Mouse (Mus musculus): ENCODE data around the gene Kremen1. TPM values are rescaled to one million over a fixed set of nuclear protein-coding genes. Genes with fewer than 3 reads are reported as not detected.

The Kremen1 gene
- polyA plus RNA-seq, 1 experiment: 2.1 TPM

DNA sequence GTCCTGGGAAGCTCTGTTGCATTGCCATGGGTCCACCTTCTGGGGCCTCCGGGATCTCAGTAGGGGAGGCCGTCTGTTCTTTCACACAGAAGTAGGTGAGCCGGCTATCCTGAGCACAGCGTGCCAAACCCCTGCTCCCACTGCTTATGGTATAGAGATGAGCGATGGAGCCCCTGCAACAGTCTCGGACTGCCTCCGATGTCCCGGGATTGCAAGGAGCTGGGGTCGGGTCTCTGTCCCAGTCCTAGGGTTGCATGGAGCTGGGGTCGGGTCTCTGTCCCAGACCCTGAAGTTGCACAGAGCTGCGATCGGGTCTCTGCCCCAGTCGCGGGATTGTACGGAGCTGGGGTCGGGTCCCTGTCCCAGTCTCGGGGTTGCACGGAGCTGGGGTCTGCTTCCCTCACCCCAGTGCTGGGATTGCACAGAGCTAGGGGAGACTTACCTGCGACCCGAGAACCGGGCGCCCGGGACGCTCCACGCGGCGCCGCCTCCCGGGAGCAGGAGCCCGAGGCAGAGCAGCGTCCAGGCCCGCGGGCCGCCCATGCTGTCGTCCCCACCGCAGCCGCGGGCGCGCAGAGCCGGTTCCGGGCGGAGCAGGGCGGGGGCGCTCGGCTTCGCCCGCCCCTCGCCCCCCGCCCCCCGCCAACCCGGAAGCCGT is 109.5 kb downstream of the Kremen1 start, which contains the start of gene Emid1:
Gene Emid1, minus strand, starts transcription at position 578 of the 658 bp plus-strand sequence.
- peaks cover 5% of the 10 kb centered on the region; the same call in 1 of the 2 replicates for H3K4me1 ChIP-seq (ENCODE audit: control insufficient read depth, insufficient read depth, low read length)
- H3K27ac ChIP-seq (ENCODE audit: control insufficient read depth, insufficient read depth, low read depth, low read length, poor library complexity): peak within 1 kb of the TSS; percentile 26; the same call in 1 of the 2 replicates
- WGBS: under 1% methylated on average over 53 of the region's 53 CpGs
- TF ChIP-seq POLR2A (IDR thresholded peaks at IDR 0.05; ENCODE audit: borderline replicate concordance, control insufficient read depth, low read depth, low read length) (peak; percentile 14; the same call in 1 of the 2 replicates), CTCF (IDR thresholded peaks at IDR 0.05; ENCODE audit: control insufficient read depth, insufficient read depth, low read length) (no peak)
- peak within 1 kb of the TSS; percentile 60 for H3K4me3 ChIP-seq (replicated peaks; ENCODE audit: control insufficient read depth, low read depth, low read length)

GRCm38 (mm10) chr11:5151247-5151630 is 110.1 kb downstream of the Kremen1 start:
- peaks cover 5% of the 10 kb centered on the region; the same call in 1 of the 2 replicates for H3K4me1 ChIP-seq (ENCODE audit: control insufficient read depth, insufficient read depth, low read length)
- H3K4me3 ChIP-seq (replicated peaks; ENCODE audit: control insufficient read depth, low read depth, low read length): no peak overlapping the region
- WGBS: 23% methylated on average over 4 of the region's 4 CpGs
- peak overlapping the region; percentile 26; the same call in 1 of the 2 replicates for H3K27ac ChIP-seq (ENCODE audit: control insufficient read depth, insufficient read depth, low read depth, low read length, poor library complexity)
- TF ChIP-seq CTCF (IDR thresholded peaks at IDR 0.05; ENCODE audit: control insufficient read depth, insufficient read depth, low read length) (no peak), POLR2A (IDR thresholded peaks at IDR 0.05; ENCODE audit: borderline replicate concordance, control insufficient read depth, low read depth, low read length) (no peak)

DNA sequence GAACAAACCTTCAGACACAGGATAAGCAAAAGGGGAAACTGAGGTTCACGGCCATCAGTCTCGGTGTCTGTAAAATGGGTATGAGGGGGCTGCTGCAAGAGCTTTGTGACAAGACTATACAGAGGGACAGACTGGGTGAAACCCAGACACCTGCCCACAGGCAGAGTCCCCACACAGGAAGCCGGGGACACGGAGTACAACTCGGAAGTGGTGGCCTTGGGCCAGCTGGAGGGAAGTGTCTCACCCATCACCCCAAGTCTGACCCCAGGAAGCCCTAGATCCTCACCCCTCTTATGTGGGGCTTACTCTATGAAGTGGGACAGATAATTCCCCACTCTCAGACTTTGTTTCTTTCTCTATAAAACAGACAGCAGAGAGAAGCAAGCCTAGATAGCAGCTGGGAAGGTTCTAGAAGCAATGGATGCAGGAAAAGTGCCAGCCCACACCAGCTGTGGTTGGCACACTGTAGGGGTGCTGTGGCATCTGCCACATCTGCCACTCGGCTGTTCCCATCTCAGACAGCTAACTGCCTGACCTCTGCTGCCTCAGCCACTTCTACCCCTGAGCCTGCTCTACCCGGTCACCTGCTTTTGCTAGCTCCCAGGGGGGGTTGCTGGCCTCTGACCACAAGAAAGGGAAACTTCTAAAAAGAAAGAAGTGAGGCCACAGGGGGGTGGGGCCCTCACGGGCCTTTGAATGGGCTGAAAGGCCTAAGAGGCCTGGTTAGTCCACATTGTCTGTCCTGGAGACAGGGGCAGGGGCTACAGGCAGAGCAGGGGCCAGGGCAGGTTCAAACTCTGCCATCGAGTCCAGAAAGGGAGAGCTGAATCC is 110.7 kb downstream of the Kremen1 start:
- Histone ChIP-seq H3K27ac (ENCODE audit: control insufficient read depth, insufficient read depth, low read depth, low read length, poor library complexity) (peak overlapping the region; percentile 43), H3K4me1 (ENCODE audit: control insufficient read depth, insufficient read depth, low read length) (peaks cover 5% of the 10 kb centered on the region; the same call in 1 of the 2 replicates), H3K4me3 (replicated peaks; ENCODE audit: control insufficient read depth, low read depth, low read length) (no peak overlapping the region)
- TF ChIP-seq POLR2A (IDR thresholded peaks at IDR 0.05; ENCODE audit: borderline replicate concordance, control insufficient read depth, low read depth, low read length) (no peak), CTCF (IDR thresholded peaks at IDR 0.05; ENCODE audit: control insufficient read depth, insufficient read depth, low read length) (no peak)
- 20% methylated on average over 9 of the region's 9 CpGs for WGBS

DNA sequence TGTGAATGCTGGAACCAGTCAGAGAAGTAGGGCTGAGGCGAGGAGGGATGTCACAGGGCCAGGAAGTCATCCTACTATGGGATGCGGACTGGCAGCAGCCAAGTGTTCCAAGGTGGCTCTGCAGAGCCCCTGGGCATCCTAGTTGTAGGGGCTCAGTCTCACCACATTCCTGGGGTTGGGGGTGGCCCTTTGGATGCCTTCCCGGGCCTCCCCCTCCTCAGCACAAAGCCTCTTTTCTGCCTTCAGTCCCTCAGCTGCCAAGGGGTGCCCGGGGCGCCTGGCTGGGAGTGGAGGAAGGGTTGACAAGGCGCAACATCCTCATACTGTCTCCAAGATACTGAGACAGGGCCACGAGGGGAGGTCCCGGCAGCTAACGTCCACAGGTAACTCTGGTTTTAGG is 111.4 kb downstream of the Kremen1 start:
- Histone ChIP-seq H3K4me1 (ENCODE audit: control insufficient read depth, insufficient read depth, low read length) (peaks cover 5% of the 10 kb centered on the region; the same call in 1 of the 2 replicates), H3K27ac (ENCODE audit: control insufficient read depth, insufficient read depth, low read depth, low read length, poor library complexity) (peak overlapping the region; percentile 43), H3K4me3 (replicated peaks; ENCODE audit: control insufficient read depth, low read depth, low read length) (no peak overlapping the region)
- 46% methylated on average over 9 of the region's 9 CpGs for WGBS
- no peak for TF ChIP-seq POLR2A (IDR thresholded peaks at IDR 0.05; ENCODE audit: borderline replicate concordance, control insufficient read depth, low read depth, low read length)
- TF ChIP-seq CTCF (IDR thresholded peaks at IDR 0.05; ENCODE audit: control insufficient read depth, insufficient read depth, low read length): no peak

DNA sequence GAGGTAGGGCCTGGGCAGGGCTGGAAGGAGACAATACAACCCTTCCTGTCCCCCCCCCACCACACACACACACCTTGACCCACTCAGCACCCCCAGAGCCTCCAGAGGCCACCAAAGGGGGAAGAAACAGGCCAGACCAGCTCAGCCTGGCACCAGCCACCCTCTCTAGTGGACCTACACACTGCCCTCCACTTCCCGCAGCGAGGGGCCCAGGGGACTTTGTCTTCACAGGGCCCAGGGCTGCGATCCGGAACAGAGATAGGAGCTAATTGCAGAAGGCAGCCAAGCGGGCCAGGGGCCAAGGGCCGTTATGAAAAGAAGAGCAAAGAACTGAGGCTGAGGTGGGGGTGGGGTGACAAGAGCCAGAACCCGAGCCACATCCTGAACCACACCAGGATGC is 112.1 kb downstream of the Kremen1 start:
- Histone ChIP-seq H3K4me1 (ENCODE audit: control insufficient read depth, insufficient read depth, low read length) (peaks cover 5% of the 10 kb centered on the region; the same call in 1 of the 2 replicates), H3K4me3 (replicated peaks; ENCODE audit: control insufficient read depth, low read depth, low read length) (no peak overlapping the region), H3K27ac (ENCODE audit: control insufficient read depth, insufficient read depth, low read depth, low read length, poor library complexity) (peak overlapping the region; percentile 69)
- TF ChIP-seq POLR2A (IDR thresholded peaks at IDR 0.05; ENCODE audit: borderline replicate concordance, control insufficient read depth, low read depth, low read length) (no peak), CTCF (IDR thresholded peaks at IDR 0.05; ENCODE audit: control insufficient read depth, insufficient read depth, low read length) (no peak)
- WGBS: 4% methylated on average over 7 of the region's 7 CpGs

- 67% methylated on average over 3 of the region's 3 CpGs for WGBS
- H3K4me1 ChIP-seq (ENCODE audit: control insufficient read depth, insufficient read depth, low read length): peaks cover 5% of the 10 kb centered on the region; the same call in 1 of the 2 replicates
- H3K27ac ChIP-seq (ENCODE audit: control insufficient read depth, insufficient read depth, low read depth, low read length, poor library complexity): no peak overlapping the region
- no peak for TF ChIP-seq CTCF (IDR thresholded peaks at IDR 0.05; ENCODE audit: control insufficient read depth, insufficient read depth, low read length)
- no peak for TF ChIP-seq POLR2A (IDR thresholded peaks at IDR 0.05; ENCODE audit: borderline replicate concordance, control insufficient read depth, low read depth, low read length)
- no peak overlapping the region for H3K4me3 ChIP-seq (replicated peaks; ENCODE audit: control insufficient read depth, low read depth, low read length)
These were observed 115.8 kb downstream of the Kremen1 start for GRCm38 (mm10) chr11:5145600-5145999.

DNA sequence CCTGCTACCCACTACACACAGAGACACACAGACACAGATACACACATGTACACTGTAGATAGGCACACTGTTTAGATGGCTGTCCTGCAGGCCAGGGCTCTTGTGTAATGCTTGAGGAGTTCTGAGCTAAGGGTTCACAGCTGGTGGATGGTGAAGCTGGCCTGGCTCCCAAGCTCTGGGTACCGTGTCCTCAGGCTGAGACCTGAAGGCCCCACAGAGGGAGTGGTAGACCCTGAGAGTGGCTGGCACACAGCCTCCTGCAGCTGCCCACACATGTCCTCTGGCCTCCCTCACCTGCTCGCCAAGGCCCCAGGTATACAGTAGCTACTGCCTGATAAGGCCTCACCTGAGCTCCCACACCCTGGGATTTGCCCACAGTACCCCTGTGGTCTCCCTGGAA is 119.4 kb downstream of the Kremen1 start:
- Histone ChIP-seq H3K4me3 (replicated peaks; ENCODE audit: control insufficient read depth, low read depth, low read length) (no peak overlapping the region), H3K4me1 (ENCODE audit: control insufficient read depth, insufficient read depth, low read length) (peaks cover 2% of the 10 kb centered on the region; the same call in 1 of the 2 replicates), H3K27ac (ENCODE audit: control insufficient read depth, insufficient read depth, low read depth, low read length, poor library complexity) (no peak overlapping the region)
- WGBS: 65% methylated on average over 2 of the region's 2 CpGs
- no peak for TF ChIP-seq CTCF (IDR thresholded peaks at IDR 0.05; ENCODE audit: control insufficient read depth, insufficient read depth, low read length)
- TF ChIP-seq POLR2A (IDR thresholded peaks at IDR 0.05; ENCODE audit: borderline replicate concordance, control insufficient read depth, low read depth, low read length): no peak

Other genes starting within 250 kb of the Kremen1 start
- 6.6 TPM in 1 of 2 replicates, not detected in the other for gene Rasl10a, start 203.4 kb downstream of the Kremen1 start, polyA plus RNA-seq (2011; ENCODE audit: insufficient read depth, insufficient read length, low replicate concordance, missing spikeins)
- 40.2 and 78.2 TPM in 2 replicates for gene Gas2l1, start 196.2 kb downstream of the Kremen1 start, polyA plus RNA-seq (2011; ENCODE audit: insufficient read depth, insufficient read length, low replicate concordance, missing spikeins)
- gene Rhbdd3, start 162.6 kb downstream of the Kremen1 start, polyA plus RNA-seq (2011; ENCODE audit: insufficient read depth, insufficient read length, low replicate concordance, missing spikeins): 13.8 and 14.7 TPM in 2 replicates
- 342 and 464 TPM in 2 replicates for gene Ewsr1, start 162.3 kb downstream of the Kremen1 start, polyA plus RNA-seq (2011; ENCODE audit: insufficient read depth, insufficient read length, low replicate concordance, missing spikeins)
- 7.8 and 20.2 TPM in 2 replicates for gene Emid1, start 109.3 kb downstream of the Kremen1 start, polyA plus RNA-seq (2011; ENCODE audit: insufficient read depth, insufficient read length, low replicate concordance, missing spikeins)
- gene Znrf3, start 183.3 kb upstream of the Kremen1 start, polyA plus RNA-seq (2011; ENCODE audit: insufficient read depth, insufficient read length, low replicate concordance, missing spikeins): 0.63 and 2.0 TPM in 2 replicates

All from bone marrow, adult 2 months (tissue).